Mouse (Mus musculus) kidney, adult 2 months (tissue): ENCODE measurements around the gene Ryr3. TPM values are rescaled to one million over a fixed set of nuclear protein-coding genes. Genes with fewer than 3 reads are reported as not detected.

Experiments
- DNase-seq: peaks from one replicate; pipeline ENCODE4 v3.0.0; 2021
- H3K27ac ChIP-seq: fragments of 200-500 bp; 2 replicates; pipeline ENCODE4 v1.5.1; 2012; ENCODE audit warnings: low read depth, low read length, control low read depth, inconsistent platforms; ENCODE audit not compliant: insufficient read depth
- H3K27me3 ChIP-seq: fragments of 200-500 bp; replicated peaks from 2 replicates; pipeline ENCODE4 v1.6.1; 2012; ENCODE audit warnings: mild to moderate bottlenecking, moderate library complexity, low read length, inconsistent platforms; ENCODE audit not compliant: control insufficient read depth, insufficient read depth
- H3K36me3 ChIP-seq: fragments of 200-500 bp; 2 replicates; pipeline ENCODE4 v1.6.1; 2012; ENCODE audit warnings: mild to moderate bottlenecking, moderate library complexity, low read length, inconsistent platforms; ENCODE audit not compliant: control insufficient read depth, insufficient read depth
- H3K4me1 ChIP-seq: fragments of 200-500 bp; 2 replicates; pipeline ENCODE4 v1.6.1; 2011; ENCODE audit warnings: low read length; ENCODE audit not compliant: control insufficient read depth, insufficient read depth
- H3K4me3 ChIP-seq: fragments of 200-500 bp; 2 replicates; pipeline ENCODE4 v1.5.1; 2011; ENCODE audit warnings: mild to moderate bottlenecking, low read depth, low read length, control low read depth; ENCODE audit not compliant: insufficient read depth
- CTCF ChIP-seq: fragments of 200-500 bp; conservative IDR thresholded peaks from 2 replicates; pipeline ENCODE4 v1.5.1; 2011; ENCODE audit warnings: low read depth, mild to moderate bottlenecking, control low read depth, low read length, moderate library complexity, mixed read lengths; ENCODE audit not compliant: insufficient read depth, insufficient read length
- POLR2A ChIP-seq: fragments of 200-500 bp; IDR thresholded peaks from one replicate; pipeline ENCODE4 v1.6.1; 2011; ENCODE audit warnings: low read depth, low read length, control low read depth
- WGBS: fragments of 180-500 bp; shearing (Covaris S2); methylation state at CpG from one replicate; pipeline ENCODE4 v1.1.7; 2018; 5-methylcytosine and 5-hydroxymethylcytosine counted together
- polyA plus RNA-seq: library from polyadenylated mRNA; depleted of rRNA; stranded (reverse); fragments of >200 nt; gene quantifications from 2 replicates; pipeline ENCODE4 v1.2.3, GENCODE M21; 2012

Ryr3 gene
- polyA plus RNA-seq, 1 experiment = 0.08 TPM

DNA sequence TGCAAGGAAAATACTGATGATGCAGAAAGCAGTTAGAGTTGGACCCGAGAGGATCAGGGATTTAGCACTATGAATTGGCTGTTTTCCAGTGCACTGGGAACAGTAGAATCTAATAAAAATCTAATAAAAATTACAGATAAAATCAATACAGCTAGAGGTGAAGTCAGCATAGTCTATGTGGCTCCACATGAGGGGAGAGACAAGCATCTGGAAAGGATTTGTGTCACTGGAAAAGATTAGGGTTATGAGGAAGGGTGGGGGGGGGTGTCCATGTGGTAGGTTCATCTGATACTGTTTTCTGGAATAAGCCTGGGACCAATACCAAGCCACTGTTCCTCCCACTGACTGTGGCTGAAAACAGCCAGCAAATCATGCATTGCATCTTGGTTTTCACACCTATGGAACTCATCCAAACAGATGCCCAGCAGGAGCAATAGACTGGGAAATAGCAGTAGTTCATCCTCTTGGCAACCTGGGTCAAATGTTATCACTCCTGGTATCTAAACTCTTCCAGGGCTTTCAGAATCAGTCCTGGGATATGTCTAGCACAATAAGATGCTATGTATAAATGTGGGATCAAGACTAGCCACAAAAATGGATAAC is 233.9 kb downstream of the Ryr3 start:
- H3K4me1 ChIP-seq = no peaks in the 10 kb centered on the region
- H3K27me3 ChIP-seq = no peaks in the 10 kb centered on the region
- no peak overlapping the region for H3K27ac ChIP-seq
- H3K4me3 ChIP-seq = no peak overlapping the region
- no peak for DNase-seq
- 45% methylated on average over 1 of the region's 1 CpGs for WGBS
- TF ChIP-seq POLR2A (no peak), CTCF (no peak)
- H3K36me3 ChIP-seq = no peaks in the 10 kb centered on the region

DNA sequence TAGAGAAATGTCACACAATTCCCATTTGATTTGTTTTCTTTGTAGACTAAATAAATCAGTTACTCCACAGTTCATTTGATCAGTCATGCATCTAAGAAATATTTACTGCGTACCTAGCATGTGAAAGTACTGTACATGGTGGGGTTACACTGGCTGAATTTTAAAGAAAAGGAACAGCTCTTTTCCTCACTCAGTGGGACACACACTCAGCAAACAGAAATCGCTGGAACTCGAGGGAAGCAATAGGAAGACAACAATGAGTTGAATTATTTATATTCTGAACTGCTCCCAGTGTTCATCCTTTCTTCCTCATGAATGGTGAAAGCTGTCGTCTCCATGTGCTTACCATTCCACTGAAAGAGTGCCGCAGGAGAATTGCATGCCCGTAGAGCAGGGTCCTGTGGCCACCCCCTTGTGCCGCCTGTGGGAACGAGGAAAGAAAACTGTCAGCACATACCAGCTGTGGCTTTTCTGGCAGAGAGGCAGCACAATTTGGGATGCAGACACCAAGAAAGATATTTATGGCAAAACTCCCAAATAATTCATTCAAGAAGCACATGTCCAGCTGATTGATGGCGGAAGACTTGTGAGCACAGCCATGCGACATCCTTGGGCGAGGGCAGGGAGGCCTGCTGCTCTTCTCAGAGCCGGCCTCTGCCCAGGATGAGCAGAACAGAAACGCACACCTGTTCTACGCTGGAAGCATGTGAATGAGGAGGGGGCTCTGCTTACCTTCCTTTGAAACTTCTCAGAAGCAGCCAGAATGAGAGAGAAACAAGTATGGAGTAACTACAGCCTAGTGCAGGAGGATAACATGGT is 249.9 kb downstream of the Ryr3 start:
- H3K4me1 ChIP-seq = no peaks in the 10 kb centered on the region
- no peak overlapping the region for H3K27ac ChIP-seq
- H3K4me3 ChIP-seq = no peak overlapping the region
- no peak for DNase-seq
- TF ChIP-seq CTCF (no peak), POLR2A (no peak)
- H3K27me3 ChIP-seq = no peaks in the 10 kb centered on the region
- H3K36me3 ChIP-seq = no peaks in the 10 kb centered on the region
- 74% methylated on average over 14 of the region's 14 CpGs for WGBS

DNA sequence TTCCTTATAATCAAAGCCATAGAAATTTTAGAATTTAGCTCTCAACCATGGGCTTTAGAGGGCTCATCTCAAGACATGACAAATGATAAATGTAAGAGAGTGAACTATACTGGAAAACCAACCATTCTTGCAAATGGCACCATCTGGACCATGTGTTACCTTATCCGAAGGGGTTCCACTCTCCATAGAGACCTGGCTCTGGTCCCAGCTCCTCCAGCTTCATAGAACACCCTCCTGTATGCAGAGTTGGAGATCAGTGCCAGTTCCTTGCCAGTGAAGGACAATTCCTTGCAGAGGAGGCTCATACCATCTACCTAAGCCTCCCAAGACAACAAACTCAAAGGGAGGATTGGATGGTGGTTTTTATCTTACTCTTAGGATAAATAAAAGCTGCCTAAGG is 268.0 kb downstream of the Ryr3 start:
- DNase-seq = no peak
- TF ChIP-seq CTCF (no peak), POLR2A (no peak)
- H3K27ac ChIP-seq = no peak overlapping the region
- no peaks in the 10 kb centered on the region for H3K4me1 ChIP-seq
- H3K36me3 ChIP-seq = no peaks in the 10 kb centered on the region
- no peaks in the 10 kb centered on the region for H3K27me3 ChIP-seq
- H3K4me3 ChIP-seq = no peak overlapping the region
- WGBS = 71% methylated on average over 1 of the region's 1 CpGs

DNA sequence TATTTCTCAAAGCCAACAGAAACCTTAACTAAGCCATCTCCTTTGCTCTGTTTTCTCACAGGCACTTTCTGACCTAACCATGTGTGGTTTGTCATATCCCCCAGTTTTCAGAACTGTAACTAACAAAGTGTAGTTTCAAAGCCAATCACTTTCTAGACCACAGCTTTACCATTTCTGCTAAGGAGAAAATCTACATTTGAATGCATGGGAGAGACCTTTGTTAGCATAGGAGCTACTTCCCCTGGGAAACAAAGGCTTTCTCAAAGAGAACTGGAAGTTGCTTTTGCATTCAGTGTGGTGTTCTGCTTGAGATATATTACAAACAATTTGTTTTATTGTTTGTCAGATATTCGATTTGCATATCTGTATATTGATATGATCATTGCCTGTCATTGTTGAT is 285.1 kb downstream of the Ryr3 start:
- no peaks in the 10 kb centered on the region for H3K4me1 ChIP-seq
- WGBS = 44% methylated on average over 1 of the region's 1 CpGs
- no peak overlapping the region for H3K4me3 ChIP-seq
- no peak overlapping the region for H3K27ac ChIP-seq
- no peak for DNase-seq
- H3K27me3 ChIP-seq = no peaks in the 10 kb centered on the region
- H3K36me3 ChIP-seq = no peaks in the 10 kb centered on the region
- TF ChIP-seq CTCF = no peak
- TF ChIP-seq POLR2A = no peak

DNA sequence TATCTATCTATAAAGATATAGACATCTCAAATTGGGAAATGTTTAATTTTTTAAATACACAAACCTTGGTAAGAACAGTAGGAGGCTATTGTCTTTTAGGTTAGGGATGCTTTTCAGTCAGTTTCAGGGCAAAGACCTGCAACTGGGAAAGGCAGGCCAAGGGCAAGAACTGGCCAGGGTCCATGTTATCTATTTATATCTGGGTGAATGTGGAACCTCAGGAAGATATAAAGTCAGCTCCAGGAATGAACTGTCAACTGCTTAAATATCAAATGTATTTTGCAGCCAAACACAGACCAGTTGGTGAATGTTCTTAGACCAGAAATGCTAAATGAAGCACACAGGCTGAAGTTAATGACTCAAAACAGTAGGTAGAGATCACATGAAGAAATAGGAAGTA is 303.1 kb downstream of the Ryr3 start:
- H3K4me3 ChIP-seq = no peak overlapping the region
- TF ChIP-seq POLR2A (no peak), CTCF (no peak)
- H3K27me3 ChIP-seq = no peaks in the 10 kb centered on the region
- no peak overlapping the region for H3K27ac ChIP-seq
- no peaks in the 10 kb centered on the region for H3K36me3 ChIP-seq
- DNase-seq = no peak
- H3K4me1 ChIP-seq = no peaks in the 10 kb centered on the region

- TF ChIP-seq CTCF (no peak), POLR2A (no peak)
- no peak for DNase-seq
- H3K4me3 ChIP-seq = no peak overlapping the region
- H3K27me3 ChIP-seq = no peaks in the 10 kb centered on the region
- no peaks in the 10 kb centered on the region for H3K36me3 ChIP-seq
- no peaks in the 10 kb centered on the region for H3K4me1 ChIP-seq
- no peak overlapping the region for H3K27ac ChIP-seq
These were observed 304.3 kb downstream of the Ryr3 start for GRCm38 (mm10) chr2:112912611-112913010.

GRCm38 (mm10) chr2:112910579-112910978 is 306.3 kb downstream of the Ryr3 start:
- no peak for DNase-seq
- no peak overlapping the region for H3K27ac ChIP-seq
- H3K4me1 ChIP-seq = no peaks in the 10 kb centered on the region
- no peak for TF ChIP-seq POLR2A
- no peak for TF ChIP-seq CTCF
- H3K36me3 ChIP-seq = no peaks in the 10 kb centered on the region
- H3K27me3 ChIP-seq = no peaks in the 10 kb centered on the region
- 80% methylated on average over 4 of the region's 4 CpGs for WGBS
- H3K4me3 ChIP-seq = no peak overlapping the region

GRCm38 (mm10) chr2:112909142-112909541 is 307.8 kb downstream of the Ryr3 start:
- TF ChIP-seq POLR2A (no peak), CTCF (no peak)

More at GRCm38 (mm10) chr2:112909142-112909541, 307.8 kb downstream of the Ryr3 start:
- Histone ChIP-seq H3K4me3 (no peak overlapping the region), H3K27ac (no peak overlapping the region), H3K4me1 (no peaks in the 10 kb centered on the region), H3K36me3 (no peaks in the 10 kb centered on the region), H3K27me3 (no peaks in the 10 kb centered on the region)
- DNase-seq = no peak
- 87% methylated on average over 4 of the region's 4 CpGs for WGBS
